Mouse (Mus musculus): ENCODE measurements around the gene Gm26938.
A peak's percentile ranks its signal among the peaks of the same experiment; 100 is the strongest.

The Gm26938 gene

DNA sequence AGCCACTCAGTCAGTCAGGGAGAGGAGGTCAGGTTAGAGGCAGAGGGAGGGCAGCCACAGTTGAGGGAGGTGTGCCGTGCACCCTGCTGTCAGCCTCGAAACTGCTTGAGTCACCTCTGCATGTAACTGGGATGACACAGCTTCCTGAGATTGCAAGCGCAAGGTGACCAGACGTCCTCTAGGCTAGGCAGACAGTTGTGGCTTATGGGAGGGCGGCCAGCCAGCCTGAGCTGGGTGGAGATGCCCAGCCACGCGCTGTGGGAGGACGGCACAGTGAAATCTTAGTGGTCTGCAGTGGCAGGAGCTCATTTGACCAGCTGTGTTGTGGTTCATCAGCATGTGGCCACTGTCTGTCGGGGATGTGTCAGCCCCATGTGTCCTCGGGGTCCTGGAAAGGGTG is 31.3 kb downstream of the Gm26938 start:
- no peak for DNase-seq (ENCODE audit: low read depth, low spot score)

DNA sequence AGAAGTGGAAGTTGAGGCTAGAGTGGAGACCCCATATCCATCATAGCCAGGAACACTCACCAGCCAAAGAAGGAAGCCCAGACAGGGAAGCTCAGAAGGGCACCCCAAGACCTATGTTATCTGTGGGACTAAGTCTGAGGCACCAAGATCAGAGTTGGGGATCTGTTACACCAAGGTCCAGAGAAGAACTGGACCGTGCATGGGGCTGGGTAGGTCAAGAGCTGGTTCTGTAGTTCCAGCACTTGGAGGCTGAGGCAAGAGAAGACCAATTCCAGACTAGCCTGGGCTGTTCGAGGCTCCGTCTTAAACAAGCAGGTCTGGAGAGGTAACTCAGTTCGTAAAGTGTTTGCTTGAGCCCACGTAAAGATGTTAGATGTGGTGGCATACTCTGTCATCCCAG is 32.1 kb downstream of the Gm26938 start:
- DNase-seq (ENCODE audit: low read depth, low spot score) = no peak

DNA sequence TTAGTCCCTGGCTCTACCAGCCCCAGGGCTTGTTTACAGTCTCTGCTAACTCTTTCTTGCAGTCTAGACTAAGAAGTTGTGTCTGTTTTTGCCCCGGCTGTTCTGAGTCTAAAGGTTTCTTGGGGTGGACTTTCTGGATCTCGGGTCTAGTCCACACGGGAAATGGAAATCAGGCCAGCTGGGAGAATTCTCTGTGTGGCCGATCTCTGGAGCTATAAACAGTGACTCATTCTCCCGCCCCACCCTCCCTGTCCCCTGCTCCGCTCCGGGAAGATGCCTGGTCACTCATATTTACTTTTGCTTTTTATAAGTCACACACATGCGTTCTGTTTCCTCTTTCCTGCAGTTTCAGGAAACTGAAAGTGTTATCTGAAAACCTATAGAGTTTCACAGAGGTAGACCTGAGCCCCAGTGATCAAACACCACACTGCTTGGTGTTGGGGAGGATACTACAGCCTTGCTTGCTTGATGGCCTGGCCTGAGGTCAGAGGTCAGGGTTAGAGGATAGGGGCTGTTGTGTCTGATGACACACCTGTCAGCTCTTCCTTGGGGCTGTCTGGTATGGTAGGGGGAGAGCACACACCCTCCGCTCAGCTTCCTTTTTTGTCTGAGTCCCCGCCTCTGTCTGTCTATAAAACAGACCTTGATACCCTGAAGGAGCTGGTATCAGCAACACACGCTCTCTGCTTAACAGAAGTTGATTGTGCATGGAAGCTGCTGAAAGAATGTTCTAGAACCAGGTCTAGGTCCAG is 32.7 kb downstream of the Gm26938 start:
- DNase-seq (ENCODE audit: low read depth, low spot score) = peak; percentile 68

DNA sequence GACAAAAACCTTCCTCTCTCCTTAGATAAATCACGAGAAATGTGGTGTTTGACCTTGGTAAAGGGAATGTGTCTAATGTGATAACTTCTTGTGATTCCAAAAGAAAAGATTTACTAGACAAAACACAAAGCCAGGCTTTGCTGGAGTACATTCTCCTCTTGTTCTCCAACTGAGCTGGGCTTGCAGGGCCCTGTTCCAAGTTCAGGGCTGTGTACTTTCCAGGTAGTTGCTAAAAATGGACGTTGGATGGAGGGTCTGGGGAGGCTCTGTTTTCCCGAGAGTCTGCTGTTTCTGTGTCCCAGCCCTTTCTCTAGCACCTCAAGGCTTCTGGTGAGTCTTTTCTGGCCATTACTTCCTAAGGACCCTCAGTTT is 33.3 kb downstream of the Gm26938 start:
- DNase-seq (ENCODE audit: low read depth, low spot score) = no peak

DNA sequence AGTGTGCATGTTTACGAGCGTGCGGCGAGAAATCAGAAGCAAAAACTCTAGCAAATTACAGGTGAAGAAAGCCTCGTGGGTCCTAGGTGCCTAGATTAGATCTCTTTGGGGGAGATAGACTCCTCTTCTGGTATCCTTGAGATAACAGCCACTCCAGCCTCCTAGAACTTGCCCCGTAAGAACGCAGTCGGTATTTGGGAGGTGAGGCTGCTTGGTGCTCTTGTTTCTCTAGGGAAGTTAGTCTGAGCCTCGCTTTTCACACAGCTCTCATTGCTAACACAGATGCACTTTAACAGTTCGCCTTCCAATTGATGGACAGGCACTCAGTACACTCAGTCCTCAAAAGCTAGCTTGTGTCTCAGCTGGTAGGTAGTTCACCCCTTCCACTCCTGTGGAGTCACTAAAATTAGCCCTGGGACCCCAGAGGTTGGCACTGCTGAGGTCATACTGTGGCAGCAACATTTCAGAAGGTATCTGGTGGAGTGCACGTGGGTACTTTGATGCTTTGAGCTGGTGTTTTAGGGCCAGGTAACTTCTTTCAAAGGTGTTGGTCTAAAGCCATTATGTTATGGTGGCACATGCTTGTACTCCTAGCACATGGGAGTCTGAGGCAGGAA is 33.9 kb downstream of the Gm26938 start:
- DNase-seq (ENCODE audit: low read depth, low spot score) = peak; percentile 59

DNA sequence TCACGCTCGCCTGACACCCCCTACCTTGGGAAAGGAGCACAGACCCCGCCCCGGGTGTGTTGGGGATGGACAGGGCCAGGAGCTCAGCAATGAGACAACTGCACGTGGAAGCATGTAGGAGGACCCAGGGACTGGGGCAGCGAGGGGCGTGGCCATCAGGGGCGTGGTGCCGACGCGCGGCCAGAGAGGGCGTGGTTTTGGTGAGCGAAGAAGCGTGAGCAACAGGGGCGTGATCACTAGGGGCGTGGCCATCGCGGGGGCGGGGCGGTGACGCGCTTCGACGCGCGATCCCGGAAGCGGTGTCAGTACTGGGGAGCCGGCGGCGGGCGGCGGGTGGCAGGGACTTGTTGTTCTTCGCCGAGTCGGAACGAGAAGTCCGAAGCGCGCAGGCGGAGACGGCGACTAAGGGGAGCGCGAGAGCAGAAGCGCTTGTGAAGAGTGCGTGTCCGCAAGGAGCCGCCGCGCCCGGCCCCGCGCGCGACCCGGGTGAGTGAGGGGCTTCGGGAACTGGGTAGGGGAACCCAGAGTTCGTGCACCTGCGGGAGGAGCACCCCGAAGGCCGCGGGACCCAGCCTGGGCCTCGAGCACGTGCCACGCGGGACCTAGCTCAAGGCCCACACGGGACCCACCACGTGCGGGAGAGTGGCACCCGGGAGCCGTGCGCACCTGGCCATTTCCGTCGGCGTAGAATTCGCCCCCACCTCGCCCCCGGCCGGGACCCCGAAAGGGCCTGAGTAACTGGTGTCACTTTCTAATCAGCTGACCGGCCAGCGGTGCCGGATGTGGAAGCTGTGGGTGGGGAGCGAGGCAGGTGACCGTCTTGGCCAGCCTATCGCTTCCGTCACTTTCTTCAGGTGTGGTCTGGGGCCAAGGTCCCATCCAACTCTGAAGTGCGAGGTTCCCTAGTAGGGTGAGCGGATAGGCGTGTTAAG is 34.7 kb downstream of the Gm26938 start, which contains the start of gene Mafk:
Gene Mafk, plus strand, starts transcription at position 287 of the 932 bp plus-strand sequence.
- peak; percentile 99 for DNase-seq (ENCODE audit: low read depth, low spot score)

DNA sequence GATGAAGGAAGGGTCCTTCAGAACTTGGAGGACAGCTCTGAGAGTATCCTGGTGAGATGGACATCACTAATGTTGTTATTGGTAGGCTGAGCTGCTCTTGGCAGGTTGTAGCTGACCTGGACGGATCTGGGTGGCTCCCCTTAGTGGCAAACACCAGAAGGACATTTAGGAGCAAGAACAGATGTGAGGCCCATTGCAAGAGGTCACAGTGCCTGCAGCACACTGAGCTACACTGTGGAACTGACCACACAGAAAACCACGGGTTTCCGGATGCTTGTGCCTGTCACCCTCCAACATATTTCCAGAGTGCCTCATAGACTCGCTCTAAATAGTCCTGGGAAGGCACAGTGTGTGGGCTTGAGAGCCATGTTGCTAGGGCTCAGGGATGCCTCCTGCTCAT is 36.7 kb downstream of the Gm26938 start:
- DNase-seq (ENCODE audit: low read depth, low spot score) = no peak

DNA sequence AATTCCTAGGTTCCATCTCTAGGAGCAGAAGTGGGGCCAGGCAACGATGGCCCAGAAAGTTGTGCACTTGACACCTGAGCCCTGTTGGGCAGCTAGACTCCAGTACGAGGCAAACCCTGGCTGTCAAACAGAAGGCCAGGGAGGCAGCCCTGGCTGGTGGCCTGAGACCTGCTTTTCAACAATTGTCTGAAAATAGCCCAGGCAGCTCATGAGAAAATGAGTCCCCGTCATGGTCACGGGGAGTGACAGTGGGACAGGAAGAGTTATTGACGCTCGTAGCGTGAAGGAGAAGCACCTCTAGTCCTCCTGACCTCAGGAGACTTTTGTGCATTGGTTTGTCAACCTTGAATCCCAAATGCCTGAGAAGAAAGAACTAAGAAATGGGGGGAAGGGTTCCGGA is 44.8 kb downstream of the Gm26938 start:
- DNase-seq (ENCODE audit: low read depth, low spot score) = peak; percentile 47

DNA sequence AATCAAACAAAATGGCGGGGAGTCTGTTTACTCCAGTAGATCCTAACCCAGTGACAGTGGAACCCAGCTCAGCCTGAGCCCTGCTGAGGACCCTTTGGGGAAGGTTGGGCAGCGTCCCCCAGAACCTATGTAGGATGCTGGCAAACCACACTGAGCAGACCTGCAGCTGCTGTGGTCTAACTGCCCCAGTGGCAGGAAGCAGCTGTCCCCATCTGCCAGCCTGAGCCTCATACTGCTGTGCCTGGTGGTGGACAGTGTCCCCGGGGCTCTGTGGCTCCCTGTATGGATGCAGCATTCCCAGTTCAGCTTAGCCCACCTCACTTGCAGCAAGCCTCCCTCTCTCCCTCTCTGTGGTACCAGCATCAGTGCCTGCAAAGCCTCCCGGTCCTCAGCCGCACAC is 49.2 kb downstream of the Gm26938 start:
- no peak for DNase-seq (ENCODE audit: low read depth, low spot score)

DNA sequence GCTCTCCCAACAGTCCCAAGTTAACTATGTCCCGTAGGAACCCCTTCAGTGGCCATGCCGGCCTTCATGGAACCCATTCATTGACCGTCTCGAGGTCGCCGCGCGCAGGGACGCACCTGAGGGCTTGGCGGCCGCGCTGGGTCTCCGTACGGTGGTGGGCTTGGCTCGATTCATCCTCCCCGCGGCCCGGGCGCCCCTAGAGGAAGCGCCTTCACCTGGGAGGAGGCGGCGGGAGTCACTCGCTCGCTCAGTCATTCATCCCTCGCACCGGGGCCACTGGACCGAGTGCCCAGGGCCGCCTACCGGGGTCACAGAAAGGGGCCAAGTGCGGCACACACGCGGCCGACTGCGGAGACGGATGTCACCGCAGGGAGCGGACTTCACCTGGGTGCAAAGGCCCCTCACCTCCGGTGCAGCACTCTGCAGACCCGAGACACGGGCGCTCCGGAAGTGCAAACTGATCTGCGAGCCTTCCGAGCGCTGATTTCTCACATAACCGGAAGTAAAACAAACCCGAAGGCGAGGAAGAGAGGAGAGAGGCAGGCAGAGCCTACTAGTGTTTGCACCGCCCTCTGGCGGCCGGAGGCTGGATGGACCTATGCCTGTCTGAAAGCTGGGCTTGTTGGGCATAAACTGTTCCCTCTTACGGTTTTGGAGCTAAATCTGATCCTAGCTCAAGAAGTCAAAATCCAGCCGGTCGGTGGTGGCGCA is 50.8 kb downstream of the Gm26938 start, which contains the start of gene Ints1:
Gene Ints1, minus strand, starts transcription at position 459 of the 711 bp plus-strand sequence.
- DNase-seq (ENCODE audit: low read depth, low spot score) = peak; percentile 94

DNA sequence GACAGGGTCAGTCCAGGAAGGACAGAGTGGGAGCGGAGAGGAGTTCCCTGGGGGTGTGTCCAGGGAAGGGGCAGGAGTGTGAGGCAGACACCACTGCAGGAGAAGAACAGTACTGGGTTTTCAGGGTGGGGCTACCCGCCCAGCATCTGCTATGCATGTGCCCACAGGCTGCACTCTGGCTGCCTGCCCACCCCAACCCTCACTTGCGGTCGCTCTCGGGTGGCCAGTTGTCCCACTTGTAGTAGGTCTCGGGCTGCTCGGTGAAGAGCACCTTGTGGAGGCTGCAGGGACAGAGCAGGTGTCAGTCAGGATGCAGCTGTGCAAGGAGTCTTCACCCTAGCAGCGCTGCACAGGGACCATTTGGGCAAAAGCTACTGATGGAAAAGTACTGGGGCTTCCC is 58.0 kb downstream of the Gm26938 start:
- no peak for DNase-seq (ENCODE audit: low read depth, low spot score)

DNA sequence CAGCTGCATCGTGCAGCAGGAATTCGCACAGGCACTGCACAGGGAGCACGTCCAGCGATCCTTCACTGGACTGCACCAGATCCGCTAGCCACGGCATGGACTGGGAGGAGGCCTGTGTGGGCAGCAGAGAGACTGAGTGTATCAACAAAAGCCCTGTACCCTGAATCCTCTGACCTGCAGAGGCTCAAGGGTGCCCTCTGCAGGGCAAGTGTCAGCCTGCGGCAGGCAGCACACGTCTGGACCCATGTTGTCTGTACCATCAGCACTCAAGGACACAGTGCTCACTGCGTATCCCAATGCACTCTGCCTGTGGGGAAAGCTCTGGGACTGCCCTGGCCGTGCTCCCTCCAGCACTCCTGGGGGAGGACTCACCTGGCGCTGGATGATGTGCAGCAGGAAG is 61.9 kb downstream of the Gm26938 start:
- peak; percentile 45 for DNase-seq (ENCODE audit: low read depth, low spot score)

DNA sequence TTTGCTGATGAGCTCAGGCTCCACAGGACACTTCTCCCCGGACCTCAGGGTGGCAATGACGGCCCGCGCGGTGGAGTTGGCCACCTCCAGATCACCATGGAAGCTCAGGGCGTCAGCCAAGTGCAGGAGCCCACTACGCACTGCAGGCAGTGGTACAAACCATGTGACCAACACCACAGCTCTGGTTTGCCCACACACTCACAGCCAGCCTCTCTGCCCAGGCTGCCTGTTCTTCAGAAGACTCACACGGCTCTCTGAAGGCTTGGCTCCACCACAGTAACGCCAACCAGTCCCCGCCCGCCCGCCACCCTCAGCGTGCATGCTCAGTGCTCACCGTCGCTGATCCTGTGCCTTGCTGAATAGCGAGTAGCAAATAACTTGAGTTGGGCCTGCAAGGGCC is 68.1 kb downstream of the Gm26938 start:
- no peak for DNase-seq (ENCODE audit: low read depth, low spot score)

All from A20 (cell line).